Mouse (Mus musculus) cerebellum, postnatal 10 days (tissue): Measurements from ENCODE around the gene Macrod2.

Source experiments
- DNase-seq, 2 experiments: peaks; one replicate each; pipeline ENCODE4 v3.0.0; 2021; ENCODE audit warnings: mixed read lengths in 2 of 2

The Macrod2 gene

GRCm38 (mm10) chr2:140819391-140820120 is 424.4 kb downstream of the Macrod2 start:
- no peak for DNase-seq

- DNase-seq = peak; percentile 63 to 71
These were observed 427.3 kb downstream of the Macrod2 start for GRCm38 (mm10) chr2:140822378-140822777.

- DNase-seq = no peak
These were observed 431.1 kb downstream of the Macrod2 start for GRCm38 (mm10) chr2:140826241-140826640.

GRCm38 (mm10) chr2:140828859-140829258 is 433.8 kb downstream of the Macrod2 start:
- DNase-seq = no peak

GRCm38 (mm10) chr2:140830086-140830485 is 435.0 kb downstream of the Macrod2 start:
- DNase-seq = peak; percentile 64 to 79

- DNase-seq = no peak
These were observed 444.3 kb downstream of the Macrod2 start for GRCm38 (mm10) chr2:140839371-140839770.

GRCm38 (mm10) chr2:140839880-140840279 is 444.8 kb downstream of the Macrod2 start:
- peak; percentile 90 to 94 for DNase-seq

GRCm38 (mm10) chr2:140844030-140844429 is 448.9 kb downstream of the Macrod2 start:
- no peak for DNase-seq

GRCm38 (mm10) chr2:140847817-140848428 is 452.8 kb downstream of the Macrod2 start:
- no peak for DNase-seq

GRCm38 (mm10) chr2:140853538-140853937 is 458.4 kb downstream of the Macrod2 start:
- no peak for DNase-seq

GRCm38 (mm10) chr2:140861356-140861755 is 466.2 kb downstream of the Macrod2 start:
- DNase-seq = no peak

- DNase-seq = peak; percentile 31 to 55
These were observed 467.6 kb downstream of the Macrod2 start for GRCm38 (mm10) chr2:140862736-140863135.

GRCm38 (mm10) chr2:140865636-140866035 is 470.5 kb downstream of the Macrod2 start:
- no peak for DNase-seq

GRCm38 (mm10) chr2:140867116-140867515 is 472.0 kb downstream of the Macrod2 start:
- no peak for DNase-seq

- DNase-seq = no peak
These were observed 490.1 kb downstream of the Macrod2 start for GRCm38 (mm10) chr2:140885176-140885575.

GRCm38 (mm10) chr2:140890683-140891082 is 495.6 kb downstream of the Macrod2 start:
- DNase-seq = no peak

GRCm38 (mm10) chr2:140896396-140897082 is 501.4 kb downstream of the Macrod2 start:
- DNase-seq = no peak

- peak; percentile 17 to 54 for DNase-seq
These were observed 503.4 kb downstream of the Macrod2 start for GRCm38 (mm10) chr2:140898408-140898985.

GRCm38 (mm10) chr2:140905331-140905730 is 510.2 kb downstream of the Macrod2 start:
- no peak for DNase-seq

- DNase-seq = no peak
These were observed 511.0 kb downstream of the Macrod2 start for GRCm38 (mm10) chr2:140906123-140906522.

- no peak for DNase-seq
These were observed 516.4 kb downstream of the Macrod2 start for GRCm38 (mm10) chr2:140911463-140911862.

GRCm38 (mm10) chr2:140912179-140912578 is 517.1 kb downstream of the Macrod2 start:
- no peak for DNase-seq

GRCm38 (mm10) chr2:140912931-140913330 is 517.8 kb downstream of the Macrod2 start:
- no peak for DNase-seq
